Mouse (Mus musculus) stomach, embryonic 16.5 days (tissue): ENCODE measurements at regions not wholly inside any gene's neighbourhood (a gene's known extent, or its start where the extent isn't known, plus 50 kb on each side); places are given as distances from the start of the nearest gene placed in this dataset.

Experiments
- ATAC-seq: fragments of 200-750 bp; cut with Nextera tagmentation; 2 replicates; pipeline ENCODE4 v1.8.0; 2017; ENCODE audit warnings: moderate number of reproducible peaks, moderate TSS enrichment; ENCODE audit not compliant: insufficient read depth, low FRiP score
- H3K27ac ChIP-seq: fragments of 300-500 bp; sonication (generic); 2 replicates; pipeline ENCODE4 v1.5.1; 2014; ENCODE audit warnings: low read length
- H3K27me3 ChIP-seq: fragments of 300-500 bp; sonication (generic); 2 replicates; pipeline ENCODE4 v1.6.1; 2014; ENCODE audit warnings: low read length, control low read depth, mixed read lengths; ENCODE audit not compliant: control insufficient read depth, insufficient read depth
- H3K36me3 ChIP-seq: fragments of 300-500 bp; sonication (generic); 2 replicates; pipeline ENCODE4 v1.6.1; 2014; ENCODE audit warnings: low read length; ENCODE audit not compliant: control insufficient read depth, insufficient read depth
- H3K4me1 ChIP-seq: fragments of 300-500 bp; sonication (generic); 2 replicates; pipeline ENCODE4 v1.6.1; 2014; ENCODE audit warnings: low read length, control low read depth, mixed read lengths; ENCODE audit not compliant: control insufficient read depth, insufficient read depth
- H3K4me2 ChIP-seq: fragments of 300-500 bp; sonication (generic); 2 replicates; pipeline ENCODE4 v1.6.1; 2014; ENCODE audit warnings: low read depth, low read length, mixed read lengths
- H3K4me3 ChIP-seq: fragments of 300-500 bp; sonication (generic); replicated peaks from 2 replicates; pipeline ENCODE4 v1.5.1; 2014; ENCODE audit warnings: mild to moderate bottlenecking, low read length
- H3K9ac ChIP-seq: fragments of 300-500 bp; sonication (generic); 2 replicates; pipeline ENCODE4 v1.6.1; 2014; ENCODE audit warnings: low read length
- H3K9me3 ChIP-seq: fragments of 300-500 bp; sonication (generic); replicated peaks from 2 replicates; pipeline ENCODE4 v1.6.1; 2016; ENCODE audit warnings: low read length, control low read depth; ENCODE audit not compliant: control insufficient read depth
- WGBS: fragments of 180-500 bp; shearing (Covaris S2); extraction: QIAGEN DNeasy Blood & Tissue Kit; methylation state at CpG from one replicate; pipeline ENCODE4 v1.1.7; 2014; 5-methylcytosine and 5-hydroxymethylcytosine counted together

- Histone ChIP-seq H3K9me3 (no peaks in the 10 kb centered on the region), H3K4me3 (no peak overlapping the region), H3K27ac (no peak overlapping the region), H3K9ac (no peak overlapping the region), H3K36me3 (no peaks in the 10 kb centered on the region), H3K4me1 (no peaks in the 10 kb centered on the region), H3K27me3 (no peaks in the 10 kb centered on the region), H3K4me2 (no peak overlapping the region)
- 93% methylated on average over 3 of the region's 3 CpGs for WGBS
- no peak for ATAC-seq
These were observed 1239.5 kb upstream of the Zeb2 start for GRCm38 (mm10) chr2:46356651-46357050.

GRCm38 (mm10) chr2:46340694-46341093 is 1223.5 kb upstream of the Zeb2 start:
- H3K4me1 ChIP-seq = no peaks in the 10 kb centered on the region
- WGBS = 83% methylated on average over 4 of the region's 4 CpGs
- no peak overlapping the region for H3K4me3 ChIP-seq
- H3K36me3 ChIP-seq = no peaks in the 10 kb centered on the region
- no peaks in the 10 kb centered on the region for H3K27me3 ChIP-seq
- no peak overlapping the region for H3K27ac ChIP-seq
- no peak for ATAC-seq
- no peak overlapping the region for H3K9ac ChIP-seq
- no peaks in the 10 kb centered on the region for H3K9me3 ChIP-seq
- H3K4me2 ChIP-seq = no peak overlapping the region

GRCm38 (mm10) chr2:46316666-46317065 is 1199.5 kb upstream of the Zeb2 start:
- H3K4me2 ChIP-seq = no peak overlapping the region
- no peak overlapping the region for H3K27ac ChIP-seq
- H3K36me3 ChIP-seq = no peaks in the 10 kb centered on the region
- no peaks in the 10 kb centered on the region for H3K27me3 ChIP-seq
- H3K9ac ChIP-seq = no peak overlapping the region
- H3K4me3 ChIP-seq = no peak overlapping the region
- H3K9me3 ChIP-seq = no peaks in the 10 kb centered on the region
- H3K4me1 ChIP-seq = no peaks in the 10 kb centered on the region
- WGBS = 82% methylated on average over 2 of the region's 2 CpGs
- ATAC-seq = no peak

GRCm38 (mm10) chr2:46315243-46315642 is 1198.0 kb upstream of the Zeb2 start:
- H3K36me3 ChIP-seq = no peaks in the 10 kb centered on the region
- no peak overlapping the region for H3K9ac ChIP-seq
- no peak overlapping the region for H3K4me3 ChIP-seq
- no peak overlapping the region for H3K27ac ChIP-seq
- H3K27me3 ChIP-seq = no peaks in the 10 kb centered on the region
- 84% methylated on average over 3 of the region's 3 CpGs for WGBS
- no peak overlapping the region for H3K4me2 ChIP-seq
- H3K9me3 ChIP-seq = no peaks in the 10 kb centered on the region
- no peaks in the 10 kb centered on the region for H3K4me1 ChIP-seq
- no peak for ATAC-seq

- Histone ChIP-seq H3K27ac (no peak overlapping the region), H3K4me2 (no peak overlapping the region), H3K9me3 (no peaks in the 10 kb centered on the region), H3K4me3 (no peak overlapping the region), H3K36me3 (no peaks in the 10 kb centered on the region), H3K4me1 (no peaks in the 10 kb centered on the region), H3K27me3 (no peaks in the 10 kb centered on the region), H3K9ac (no peak overlapping the region)
- ATAC-seq = no peak
- 94% methylated on average over 2 of the region's 2 CpGs for WGBS
These were observed 1190.5 kb upstream of the Zeb2 start for GRCm38 (mm10) chr2:46307582-46308153.

- Histone ChIP-seq H3K36me3 (no peaks in the 10 kb centered on the region), H3K27ac (no peak overlapping the region)
These were observed 1185.4 kb upstream of the Zeb2 start for GRCm38 (mm10) chr2:46302627-46303026.

GRCm38 (mm10) chr2:46297274-46297843 is 1180.2 kb upstream of the Zeb2 start:
- Histone ChIP-seq H3K9ac (no peak overlapping the region), H3K27ac (no peak overlapping the region), H3K4me1 (no peaks in the 10 kb centered on the region), H3K4me2 (no peak overlapping the region), H3K27me3 (no peaks in the 10 kb centered on the region), H3K36me3 (no peaks in the 10 kb centered on the region), H3K4me3 (no peak overlapping the region), H3K9me3 (no peaks in the 10 kb centered on the region)
- WGBS = 71% methylated on average over 2 of the region's 2 CpGs
- ATAC-seq = no peak

More at GRCm38 (mm10) chr2:46302627-46303026, 1185.4 kb upstream of the Zeb2 start:
- Histone ChIP-seq H3K4me1 (no peaks in the 10 kb centered on the region), H3K4me3 (no peak overlapping the region), H3K9ac (no peak overlapping the region), H3K27me3 (no peaks in the 10 kb centered on the region), H3K4me2 (no peak overlapping the region), H3K9me3 (no peaks in the 10 kb centered on the region)
- WGBS = 61% methylated on average over 1 of the region's 1 CpGs
- no peak for ATAC-seq

- H3K27me3 ChIP-seq = no peaks in the 10 kb centered on the region
- no peak for ATAC-seq
- H3K36me3 ChIP-seq = no peaks in the 10 kb centered on the region
- H3K4me1 ChIP-seq = no peaks in the 10 kb centered on the region
- H3K4me2 ChIP-seq = no peak overlapping the region
- H3K9ac ChIP-seq = no peak overlapping the region
- 80% methylated on average over 5 of the region's 5 CpGs for WGBS
- no peaks in the 10 kb centered on the region for H3K9me3 ChIP-seq
- no peak overlapping the region for H3K4me3 ChIP-seq
- no peak overlapping the region for H3K27ac ChIP-seq
These were observed 1166.9 kb upstream of the Zeb2 start for GRCm38 (mm10) chr2:46283929-46284598.

- no peaks in the 10 kb centered on the region for H3K9me3 ChIP-seq
- no peaks in the 10 kb centered on the region for H3K4me1 ChIP-seq
- WGBS = 74% methylated on average over 2 of the region's 2 CpGs
- H3K9ac ChIP-seq = no peak overlapping the region
- H3K4me3 ChIP-seq = no peak overlapping the region
- H3K27me3 ChIP-seq = no peaks in the 10 kb centered on the region
- no peak overlapping the region for H3K4me2 ChIP-seq
- no peak for ATAC-seq
- no peaks in the 10 kb centered on the region for H3K36me3 ChIP-seq
- H3K27ac ChIP-seq = no peak overlapping the region
These were observed 1163.6 kb upstream of the Zeb2 start for GRCm38 (mm10) chr2:46280822-46281221.
